Mouse (Mus musculus) spleen, postnatal 14 days (tissue): ENCODE results near the gene Hoxc6.

Experiments
- DNase-seq, 2 experiments: peaks; one replicate each; pipeline ENCODE4 v3.0.0; 2021 to 2022; ENCODE audit warnings: low spot score in 2 of 2

Hoxc6 gene

DNA sequence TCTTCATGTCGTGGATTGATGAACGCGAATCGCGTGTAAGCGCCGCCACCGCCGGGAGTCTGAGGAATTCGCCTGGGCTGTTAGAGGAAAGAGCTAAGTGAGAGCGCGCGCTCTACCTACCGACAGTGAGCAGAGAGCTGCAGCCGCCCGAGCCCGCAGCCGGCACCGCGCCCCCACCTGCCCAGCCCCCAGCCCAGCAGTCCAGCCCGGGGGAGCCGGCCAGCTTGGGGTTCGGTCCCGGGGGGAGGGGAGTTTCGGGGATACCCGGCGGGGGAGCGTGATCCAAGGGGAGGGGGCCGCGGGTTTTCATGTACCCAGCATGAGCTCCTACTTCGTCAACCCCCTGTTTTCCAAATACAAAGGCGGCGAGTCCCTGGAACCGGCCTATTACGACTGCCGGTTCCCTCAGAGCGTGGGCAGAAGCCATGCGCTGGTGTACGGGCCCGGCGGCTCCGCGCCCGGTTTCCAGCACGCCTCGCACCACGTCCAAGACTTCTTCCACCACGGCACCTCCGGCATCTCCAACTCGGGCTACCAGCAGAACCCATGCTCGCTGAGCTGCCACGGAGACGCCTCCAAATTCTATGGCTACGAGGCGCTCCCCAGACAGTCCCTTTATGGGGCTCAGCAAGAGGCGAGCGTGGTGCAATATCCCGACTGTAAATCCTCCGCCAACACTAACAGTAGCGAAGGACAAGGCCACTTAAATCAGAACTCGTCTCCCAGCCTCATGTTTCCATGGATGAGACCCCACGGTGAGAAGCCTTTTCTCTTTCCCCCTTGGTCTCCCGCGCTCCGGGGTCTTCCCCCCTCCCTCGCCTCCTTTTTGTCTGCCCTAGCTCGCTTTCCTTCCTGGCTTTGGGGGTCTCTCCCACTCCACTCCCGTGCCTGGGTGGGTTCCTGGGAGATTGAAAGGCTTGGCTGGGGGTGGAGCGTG is 7.3 kb upstream of the Hoxc6 start, which contains the start of gene Hoxc8:
Hoxc8 (plus strand) TSS at position 147 of the 937 bp plus-strand sequence.
- no peak for DNase-seq

DNA sequence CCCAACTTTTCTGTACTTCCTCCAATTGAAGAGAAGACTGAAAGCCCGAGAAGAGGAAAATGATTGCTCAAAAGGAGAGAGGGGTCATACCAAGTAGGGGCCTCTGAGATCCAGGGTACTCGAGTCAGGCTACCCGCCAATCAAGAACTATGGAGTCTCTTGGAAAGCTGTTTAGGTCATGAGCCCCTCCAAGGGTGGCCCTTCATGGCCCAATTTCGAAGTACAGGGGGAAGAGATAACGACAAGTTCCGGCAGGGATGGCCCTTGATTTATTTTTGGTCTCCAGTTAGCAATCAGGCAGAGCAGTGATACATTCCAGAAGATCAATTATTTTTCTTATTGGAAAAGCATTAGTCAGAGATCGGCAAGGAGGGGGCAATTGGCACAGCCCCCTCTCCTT is 6.3 kb upstream of the Hoxc6 start:
- DNase-seq, result no peak

DNA sequence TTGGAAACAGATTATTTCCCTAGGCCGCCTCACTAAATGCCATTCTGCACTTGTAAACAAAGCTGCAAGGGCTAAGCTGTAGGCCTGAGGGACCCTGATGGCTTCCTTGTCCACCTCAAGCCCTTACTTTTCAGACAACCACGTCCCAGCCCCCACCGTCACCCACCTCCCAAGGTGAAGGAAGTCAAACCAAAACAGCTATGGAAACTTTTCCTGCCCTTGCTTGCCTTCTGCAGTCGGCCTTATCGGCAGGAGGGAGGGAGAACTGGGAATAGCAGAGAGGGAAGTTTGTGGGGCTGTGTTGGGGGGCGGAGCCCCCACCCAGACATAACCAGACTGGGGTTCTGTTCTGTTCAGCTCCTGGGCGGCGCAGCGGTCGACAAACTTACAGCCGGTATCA is 5.9 kb upstream of the Hoxc6 start:
- DNase-seq, result no peak

DNA sequence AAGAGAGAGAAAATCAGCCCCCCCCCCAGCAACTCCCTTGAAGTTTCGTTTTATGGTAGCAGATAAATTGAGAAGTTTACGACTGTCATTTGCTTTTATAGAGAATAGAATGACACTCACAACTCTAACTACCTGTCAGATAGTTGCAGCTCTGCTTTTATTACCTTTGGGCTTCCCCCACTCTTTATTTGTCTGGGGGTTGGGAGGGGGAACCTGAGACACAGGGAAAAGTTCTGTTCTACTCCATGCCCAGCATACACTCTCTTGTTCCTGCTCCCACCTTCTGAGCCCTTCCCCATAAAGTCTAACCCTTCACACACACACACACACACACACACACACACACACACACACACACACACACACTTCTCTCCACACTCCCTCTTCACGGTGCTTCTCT is 5.2 kb upstream of the Hoxc6 start:
- no peak for DNase-seq

DNA sequence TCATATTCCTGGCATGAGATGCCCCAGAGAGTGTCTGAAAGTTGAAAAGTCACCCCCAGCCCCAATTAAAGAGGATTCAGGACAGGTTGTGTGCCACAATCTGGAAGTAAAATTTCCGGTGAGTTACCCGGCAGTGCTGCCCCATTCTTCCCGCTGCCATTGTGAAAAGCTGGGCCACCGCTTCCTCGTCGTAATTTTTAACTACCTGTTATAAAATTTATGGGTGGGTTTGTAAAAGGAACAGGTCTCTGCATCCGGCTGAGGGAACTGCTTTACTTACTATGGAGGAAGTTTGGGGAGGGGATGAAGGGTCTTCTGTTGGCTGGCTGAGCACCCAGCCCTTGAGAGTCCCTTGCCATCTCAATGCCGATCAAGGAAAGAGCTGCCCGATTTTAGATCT is 1.5 kb upstream of the Hoxc6 start:
- DNase-seq, result no peak

DNA sequence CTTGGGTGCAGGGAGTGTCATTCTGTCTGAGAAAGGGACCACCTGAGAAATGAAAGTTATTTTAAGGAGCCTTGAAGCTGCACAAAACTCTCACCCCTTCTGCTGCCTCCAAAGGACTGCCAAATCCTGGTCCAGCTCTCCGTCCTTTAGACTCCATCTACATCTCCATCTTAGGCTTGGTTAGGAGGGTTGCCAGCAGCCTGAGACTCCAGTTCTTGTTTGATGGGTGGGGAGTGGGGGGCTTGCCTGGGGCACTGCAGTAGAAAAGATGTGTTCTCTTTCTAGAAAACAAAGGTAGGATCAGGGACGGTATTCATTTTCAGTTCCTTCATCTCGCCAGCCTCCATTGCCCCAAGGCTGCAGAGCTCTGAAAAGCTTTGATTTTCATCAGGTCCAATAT is 626 bp upstream of the Hoxc6 start:
- DNase-seq, result no peak

DNA sequence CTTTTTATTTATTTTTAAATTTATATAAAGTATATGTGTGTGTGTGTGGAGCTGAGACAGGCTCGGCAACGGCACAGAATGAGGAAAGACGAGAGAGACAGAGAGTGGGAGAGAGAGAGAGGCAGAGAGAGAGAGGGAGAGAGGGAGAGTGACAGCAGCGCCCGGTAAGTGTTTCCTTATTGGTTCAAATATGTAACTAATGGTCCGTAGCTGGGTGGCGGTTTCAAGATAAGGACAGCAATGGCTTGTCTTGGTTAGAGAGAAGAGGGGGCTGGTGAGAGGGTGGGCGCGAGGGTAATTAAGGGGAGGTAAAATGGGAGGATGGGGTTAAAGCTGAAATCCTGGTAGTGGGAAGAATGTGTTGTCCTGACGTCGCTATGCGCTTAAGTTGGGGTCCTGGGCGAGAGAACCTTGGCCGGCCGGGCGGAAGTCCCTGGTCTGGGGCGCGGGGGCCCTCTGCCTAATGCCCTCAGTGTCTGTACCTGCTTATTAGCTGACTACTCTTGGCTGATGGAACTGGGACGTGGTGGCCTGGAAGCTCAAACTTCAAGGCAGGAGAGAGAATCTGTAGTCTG is 638 bp downstream of the Hoxc6 start:
- no peak for DNase-seq

DNA sequence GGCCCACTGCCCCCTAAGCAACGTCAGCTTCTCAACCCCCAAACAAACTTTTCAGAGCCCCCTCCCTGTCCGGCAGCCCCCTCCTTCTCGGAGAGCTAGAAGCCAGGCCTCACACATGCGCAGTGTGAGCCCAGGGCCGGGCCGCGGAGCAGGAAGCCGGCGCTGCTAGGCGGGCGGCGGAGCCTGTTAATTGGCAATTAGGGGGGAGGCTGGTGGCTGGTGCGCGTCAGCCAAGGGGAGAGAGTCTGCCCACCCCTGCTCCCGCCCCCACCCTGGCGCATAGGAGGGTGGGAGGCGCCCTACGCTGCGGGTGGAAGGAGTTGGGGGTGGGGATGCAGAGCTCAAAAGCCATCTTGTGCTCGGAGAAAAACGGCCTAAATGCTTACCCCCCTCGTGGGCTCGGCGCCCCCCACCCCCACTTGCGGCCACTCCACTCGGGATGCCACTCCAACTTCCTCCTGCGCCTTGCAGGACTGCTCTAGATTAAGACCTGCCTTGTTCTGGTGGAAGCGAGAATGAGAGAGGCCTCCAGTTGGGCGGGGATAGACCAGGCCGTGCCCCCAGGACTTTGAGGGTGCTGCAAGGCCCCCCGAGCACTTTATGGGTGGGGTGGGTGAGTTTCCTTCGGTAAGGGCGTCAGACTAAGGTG is 1.2 kb downstream of the Hoxc6 start:
- DNase-seq, result no peak

DNA sequence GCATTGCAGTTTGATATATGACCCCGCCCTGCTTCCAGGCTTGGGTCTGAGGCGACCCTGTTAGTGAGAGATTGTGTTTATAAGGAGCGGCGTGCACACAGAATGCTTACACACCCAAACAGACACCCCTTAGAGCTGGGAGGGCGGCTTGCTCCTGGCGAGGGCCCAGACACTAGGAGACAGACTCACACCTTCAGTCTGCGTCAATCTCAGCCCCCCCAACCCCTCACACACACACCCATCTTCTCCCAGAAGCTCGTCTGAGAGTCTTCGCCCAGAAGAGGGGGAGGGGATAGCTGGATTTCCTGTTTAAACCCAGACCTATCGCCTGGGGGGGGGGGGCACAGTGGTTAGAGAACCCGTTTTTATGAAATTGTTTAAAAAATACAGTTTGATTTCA is 1.9 kb downstream of the Hoxc6 start:
- no peak for DNase-seq

DNA sequence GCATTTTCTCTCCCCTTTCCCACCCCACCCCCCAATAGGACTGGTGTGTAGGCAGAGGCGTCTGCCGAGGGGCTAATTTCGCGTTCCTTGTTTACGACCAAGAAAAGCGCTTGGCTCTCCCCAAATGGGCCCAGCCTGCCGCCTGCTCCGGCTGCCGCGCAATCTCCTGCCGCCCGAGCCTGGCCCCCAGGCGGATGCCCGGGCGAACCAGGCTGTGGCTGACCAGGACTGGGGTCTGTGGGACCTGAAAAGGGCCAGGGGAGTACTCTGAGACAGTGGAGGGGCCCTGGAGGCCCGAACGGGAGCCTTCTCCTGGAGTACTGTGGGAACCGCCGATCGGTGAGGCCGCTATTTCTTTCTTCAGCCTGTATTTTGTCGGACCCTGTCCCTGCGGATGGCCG is 2.4 kb downstream of the Hoxc6 start:
- no peak for DNase-seq

DNA sequence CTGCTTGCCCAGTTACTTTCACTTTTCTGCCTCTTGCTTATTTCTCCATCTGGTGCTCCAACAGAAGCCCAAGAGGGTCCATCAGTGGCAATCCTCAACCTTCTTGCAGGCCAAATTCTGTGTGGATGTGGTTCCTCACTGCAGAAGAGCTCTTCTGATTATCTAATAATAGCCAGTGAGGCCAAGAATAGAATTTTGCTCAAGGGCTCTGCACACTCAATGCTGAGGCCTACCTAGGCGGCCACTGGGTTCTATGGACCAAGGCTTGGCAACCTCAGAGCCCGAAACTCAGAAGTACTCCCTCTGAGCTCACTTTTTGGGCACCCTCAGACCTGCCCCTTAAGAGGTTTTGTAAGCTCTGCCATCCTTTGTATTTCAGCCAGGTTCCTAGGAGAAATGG is 3.3 kb downstream of the Hoxc6 start:
- DNase-seq, result no peak

DNA sequence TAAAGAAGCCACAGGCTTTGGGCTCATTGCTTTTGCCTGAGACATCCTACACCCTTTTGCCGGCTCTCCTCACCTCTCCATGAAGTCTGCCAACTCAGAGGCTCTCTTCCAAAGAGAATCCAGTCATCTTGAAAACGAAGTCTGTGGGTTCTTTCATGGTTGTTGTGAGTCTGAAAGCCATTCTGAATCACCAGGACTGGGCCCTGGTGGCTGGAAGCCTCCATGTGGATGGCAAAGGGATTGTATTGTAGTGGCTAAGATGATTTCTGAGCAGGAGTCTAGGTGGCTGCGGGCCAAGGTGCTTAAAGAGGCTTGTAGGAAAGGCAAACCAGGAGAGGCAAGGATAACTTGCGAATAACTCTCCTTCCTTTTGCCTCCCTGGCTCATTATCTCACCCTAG is 4.1 kb downstream of the Hoxc6 start:
- DNase-seq, result no peak

DNA sequence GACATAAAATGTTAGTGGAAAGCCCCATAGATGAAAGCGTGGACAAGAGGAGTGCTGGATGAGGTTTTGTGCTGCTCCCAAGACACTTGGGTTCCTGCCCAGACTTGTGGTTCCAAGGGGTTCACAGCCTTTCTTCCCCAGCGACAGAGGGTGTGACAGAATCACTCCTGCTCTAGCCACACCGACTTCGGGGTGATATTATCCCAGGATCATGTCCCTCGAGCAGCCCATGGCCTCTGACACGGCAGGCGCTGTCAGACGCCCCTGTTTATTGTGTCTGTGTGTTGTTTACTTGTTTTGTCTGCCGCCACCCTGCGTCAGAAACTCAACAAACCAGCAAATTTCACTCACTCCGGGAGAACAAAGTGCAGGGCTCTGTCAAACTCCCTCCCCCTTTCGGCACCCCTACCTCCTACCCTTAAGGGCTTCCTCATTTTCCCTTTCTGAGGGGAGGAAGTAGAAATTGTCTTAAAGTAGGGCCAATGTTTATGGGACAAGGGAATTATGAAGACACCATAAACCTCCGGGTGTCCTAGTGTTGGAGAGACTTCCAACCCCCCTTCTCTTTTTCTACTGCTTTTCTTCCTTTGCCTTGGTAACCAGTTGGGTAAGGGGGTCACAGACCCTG is 4.9 kb downstream of the Hoxc6 start:
- no peak for DNase-seq

DNA sequence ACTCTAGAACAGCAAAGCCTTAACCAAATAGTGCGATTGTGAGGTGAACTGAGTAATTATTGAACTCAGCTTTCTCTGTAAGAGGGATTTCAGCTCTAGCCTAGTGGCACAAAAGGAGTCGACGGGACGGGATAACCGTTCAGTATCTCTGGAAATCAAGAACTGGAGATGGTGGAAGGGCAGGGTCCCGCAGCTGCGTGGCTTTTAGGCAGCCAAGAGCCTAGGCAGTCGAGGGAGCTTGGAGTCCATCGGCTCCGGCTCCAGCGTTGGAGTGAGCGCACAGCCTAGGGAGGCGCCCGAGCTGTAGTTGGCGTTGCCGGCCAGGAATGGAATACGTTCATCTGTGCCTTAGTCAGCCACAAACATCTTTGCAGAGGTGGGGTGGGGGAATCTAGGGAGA is 7.3 kb downstream of the Hoxc6 start:
- DNase-seq, result no peak

DNA sequence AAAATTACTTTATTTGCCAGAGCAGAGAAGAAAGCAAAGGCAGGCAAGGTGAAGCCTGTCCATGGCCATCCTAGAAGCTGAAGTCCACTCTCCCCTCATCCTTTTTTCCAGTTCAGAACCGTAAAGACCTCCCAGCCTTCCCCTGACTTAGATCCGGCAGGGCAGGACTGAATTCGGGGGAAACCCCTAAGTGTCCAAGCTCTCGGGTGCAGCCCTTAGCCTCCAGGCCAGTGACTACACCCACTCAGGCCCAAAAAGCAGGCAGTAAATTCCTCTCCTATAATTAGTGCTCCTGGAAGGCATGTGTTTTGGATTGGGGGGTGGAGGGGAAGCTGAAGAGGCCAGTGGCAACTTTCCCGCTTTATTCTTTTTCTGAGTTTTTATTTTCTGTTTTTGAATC is 7.7 kb downstream of the Hoxc6 start:
- no peak for DNase-seq

DNA sequence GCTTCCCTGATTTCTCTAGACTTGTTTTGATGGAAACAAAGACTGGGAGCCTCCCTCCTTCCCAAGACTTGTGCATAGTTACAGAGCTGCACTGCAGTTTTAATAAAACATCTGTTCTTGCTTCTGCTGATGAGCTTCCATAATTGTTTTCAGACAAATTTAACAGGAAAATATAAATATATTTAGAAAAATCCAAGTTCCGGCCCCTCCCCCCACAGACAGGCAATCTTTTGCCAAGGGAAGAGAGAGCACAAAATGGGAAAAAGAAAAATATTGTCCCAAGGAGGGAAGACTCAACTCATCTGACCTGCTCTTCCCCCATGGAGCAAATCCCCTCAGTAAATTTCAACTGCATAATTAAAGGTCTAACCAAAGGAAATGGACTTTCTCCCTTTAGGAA is 8.3 kb downstream of the Hoxc6 start:
- DNase-seq, result no peak

DNA sequence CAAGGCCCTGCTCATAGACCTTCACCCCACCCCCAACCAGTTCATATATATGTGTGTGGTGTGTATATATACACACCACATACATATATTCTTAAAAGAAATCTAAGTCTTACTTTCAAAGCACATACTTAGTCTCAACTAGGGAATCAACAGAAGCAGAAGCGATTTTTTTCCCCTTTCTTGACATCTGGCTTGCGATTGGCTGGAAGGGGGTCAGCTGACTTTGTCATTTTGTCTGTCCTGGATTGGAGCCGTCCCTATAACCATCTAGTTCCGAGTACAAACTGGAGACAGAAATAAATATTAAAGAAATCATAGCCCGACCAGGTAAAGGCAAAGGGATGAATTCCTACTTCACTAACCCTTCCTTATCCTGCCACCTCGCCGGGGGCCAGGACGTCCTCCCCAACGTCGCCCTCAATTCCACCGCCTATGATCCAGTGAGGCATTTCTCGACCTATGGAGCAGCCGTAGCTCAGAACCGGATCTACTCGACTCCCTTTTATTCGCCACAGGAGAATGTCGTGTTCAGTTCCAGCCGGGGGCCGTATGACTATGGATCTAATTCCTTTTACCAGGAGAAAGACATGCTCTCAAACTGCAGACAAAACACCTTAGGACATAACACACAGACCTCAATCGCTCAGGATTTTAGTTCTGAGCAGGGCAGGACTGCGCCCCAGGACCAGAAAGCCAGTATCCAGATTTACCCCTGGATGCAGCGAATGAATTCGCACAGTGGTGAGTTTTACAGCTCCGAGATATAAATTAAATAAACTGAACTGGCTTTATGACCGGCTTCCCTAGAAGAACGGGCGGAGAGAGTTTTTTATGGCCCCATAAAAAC is 11.4 kb downstream of the Hoxc6 start:
- DNase-seq, result no peak

DNA sequence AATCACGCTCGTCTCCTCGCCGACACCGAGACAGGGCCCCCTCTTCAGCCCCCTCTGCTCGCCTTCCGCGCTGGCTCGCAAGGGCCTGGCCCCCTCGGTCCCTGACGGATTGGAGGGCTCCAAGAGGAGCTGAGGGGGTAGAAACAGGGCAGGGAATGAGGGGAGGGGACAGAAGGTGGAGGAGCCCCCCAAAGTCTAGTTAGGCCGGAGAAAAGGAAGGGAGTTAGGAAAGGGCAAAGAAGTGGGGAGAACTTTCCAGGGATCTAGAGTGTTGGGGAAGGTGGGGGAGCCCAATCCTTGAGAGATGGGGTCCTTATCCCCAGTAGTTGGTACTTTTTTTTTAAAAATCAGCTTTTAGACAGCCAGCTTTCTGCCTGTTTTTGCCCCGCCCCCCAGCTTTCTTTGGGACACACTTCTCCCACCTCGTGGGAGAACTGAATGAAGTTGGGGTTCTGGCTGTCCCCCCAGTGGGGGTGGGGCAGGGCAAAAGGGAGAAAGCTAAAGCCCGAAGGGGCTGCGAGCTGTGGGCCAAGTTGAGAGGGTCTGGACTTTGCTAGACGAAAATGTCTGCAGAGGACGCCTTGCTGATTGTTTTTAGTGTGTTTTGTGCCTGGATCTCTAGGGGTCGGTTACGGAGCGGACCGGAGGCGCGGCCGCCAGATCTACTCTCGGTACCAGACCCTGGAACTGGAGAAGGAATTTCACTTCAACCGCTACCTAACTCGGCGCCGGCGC is 12.2 kb downstream of the Hoxc6 start:
- no peak for DNase-seq

DNA sequence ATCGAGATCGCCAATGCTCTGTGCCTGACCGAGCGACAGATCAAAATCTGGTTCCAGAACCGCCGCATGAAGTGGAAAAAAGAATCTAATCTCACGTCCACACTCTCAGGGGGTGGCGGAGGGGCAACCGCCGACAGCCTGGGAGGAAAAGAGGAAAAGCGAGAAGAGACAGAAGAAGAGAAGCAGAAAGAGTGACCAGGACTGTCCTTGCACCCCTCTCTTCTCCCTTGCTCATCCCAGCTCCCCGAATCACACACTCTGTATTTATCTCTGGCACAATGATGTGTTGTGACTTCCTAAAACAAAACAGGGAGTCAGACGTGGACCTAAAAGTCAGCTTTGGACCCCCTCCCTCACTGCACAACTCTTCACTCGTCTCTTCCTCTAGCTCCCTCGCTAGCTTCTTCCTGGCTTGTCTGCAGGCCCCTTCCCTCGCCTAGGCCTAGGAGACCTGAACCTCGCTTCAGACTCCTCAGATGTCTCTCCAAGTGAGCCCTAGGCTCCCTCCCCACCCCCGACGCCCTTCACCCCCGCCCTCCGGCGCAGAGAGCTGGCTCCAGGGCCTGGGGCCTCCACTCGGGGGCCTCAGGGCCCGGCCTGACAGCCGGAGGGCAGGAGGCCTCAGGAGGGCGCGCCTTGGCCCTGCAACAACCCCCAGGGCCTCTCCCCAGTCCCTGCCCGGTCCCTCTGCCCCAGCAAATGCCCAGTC is 12.9 kb downstream of the Hoxc6 start:
- no peak for DNase-seq

DNA sequence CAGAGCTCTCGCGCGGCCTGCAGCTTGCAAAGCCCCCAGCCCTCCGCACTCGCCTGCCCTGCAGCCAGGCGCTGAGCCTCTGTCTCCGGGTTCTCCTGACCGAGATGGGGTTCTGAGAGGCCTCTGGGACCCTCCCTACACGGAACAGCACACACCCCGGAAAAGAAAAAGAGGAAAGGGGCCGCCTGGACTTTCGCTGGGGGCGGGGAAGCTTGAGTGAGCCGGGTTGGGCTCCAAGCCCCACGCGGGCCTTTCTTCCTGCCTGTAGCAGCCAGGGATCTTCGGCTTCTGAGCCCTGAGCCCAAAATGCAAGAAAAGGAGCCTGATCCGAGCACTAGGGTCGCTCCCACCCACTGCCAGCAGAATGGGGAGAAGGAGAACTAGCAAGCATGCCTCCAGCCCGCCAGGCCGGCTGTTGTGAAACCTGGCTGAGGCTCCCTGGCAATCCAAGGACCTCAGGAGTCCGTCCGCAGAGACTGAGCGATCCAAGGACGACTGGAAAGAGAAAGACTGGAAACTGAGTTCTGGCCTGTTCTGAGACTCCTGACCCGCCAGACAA is 13.9 kb downstream of the Hoxc6 start:
- no peak for DNase-seq
